Mouse (Mus musculus): ENCODE results near the gene Cd40lg.

- TF ChIP-seq CTCF (IDR thresholded peaks at IDR 0.05; ENCODE audit: insufficient read depth, low read length) (no peak), POLR2A (IDR thresholded peaks at IDR 0.05; ENCODE audit: borderline replicate concordance, extremely low read depth, low read depth, low read length) (no peak)
These were observed 7.6 kb downstream of the Cd40lg start for GRCm38 (mm10) chrX:57219563-57219962.
